ENCODE assay signal across 8 mouse cellular contexts in the genomic region with DNA sequence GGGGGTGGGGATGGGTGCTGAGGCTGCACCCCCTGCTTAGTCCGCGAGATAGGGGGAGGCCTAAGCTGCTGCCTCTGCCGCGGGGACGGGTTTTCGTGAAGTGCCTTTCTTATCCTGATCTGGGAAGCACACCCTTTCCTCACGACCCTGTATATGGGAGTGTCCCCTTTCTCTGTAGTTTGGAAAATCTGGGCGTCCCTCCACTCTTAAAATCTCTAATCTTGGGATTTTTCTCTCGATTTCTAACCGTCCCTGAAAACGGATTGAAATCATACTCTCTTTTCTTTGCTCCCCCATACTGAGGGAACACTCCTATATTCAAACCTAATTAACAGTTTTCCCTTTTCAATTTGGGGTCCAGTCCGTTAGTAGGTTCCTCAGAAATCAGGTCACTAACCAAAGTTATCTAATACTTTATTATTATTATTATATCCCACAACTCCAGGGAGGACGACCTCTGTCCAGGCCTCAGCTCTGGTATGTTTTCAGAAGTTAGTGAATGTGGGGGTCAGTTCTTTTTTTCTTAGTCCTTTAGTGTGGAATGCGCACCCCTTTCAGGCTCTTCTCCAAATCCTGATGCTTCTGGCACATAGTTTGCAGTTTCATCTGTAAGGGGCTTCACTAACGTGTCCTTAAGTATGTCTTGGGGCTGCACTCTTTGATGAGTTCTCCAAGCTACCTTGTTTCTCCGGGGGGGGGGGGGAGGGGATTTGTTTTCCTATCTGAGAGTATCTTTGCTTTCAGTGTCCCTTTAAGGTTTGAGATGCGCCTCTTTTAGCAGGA. TPM values are rescaled to one million over a fixed set of nuclear protein-coding genes. Genes with fewer than 3 reads are reported as not detected.
DNase-seq lines count a peak whose midpoint lies in the region; ATAC-seq and TF ChIP-seq lines count a peak whose summit lies in the region.

No protein-coding gene starts in this region.

- H3K27me3 ChIP-seq in cerebellum, adult 2 months (ENCODE audit: control insufficient read depth, insufficient read depth, low read length), result no peaks in the 10 kb centered on the region
- no peaks in the 10 kb centered on the region for H3K27me3 ChIP-seq in testis, adult 2 months (ENCODE audit: control insufficient read depth, insufficient read depth, low read length)
- H3K27me3 ChIP-seq in liver, embryonic 13.5 days, result no peaks in the 10 kb centered on the region

- TF ChIP-seq CTCF in cerebellum, adult 2 months (IDR thresholded peaks at IDR 0.05; ENCODE audit: borderline replicate concordance, insufficient read depth, low read depth, low read length), result no peak
- TF ChIP-seq CTCF in testis, adult 2 months (IDR thresholded peaks at IDR 0.05; ENCODE audit: control insufficient read depth, insufficient read depth, insufficient replicate concordance, low read depth, low read length), result no peak

- H3K9me3 ChIP-seq in liver, embryonic 13.5 days (replicated peaks), result no peaks in the 10 kb centered on the region

- no peak for ATAC-seq in liver, embryonic 13.5 days (ENCODE audit: low read depth)

- H3K9ac ChIP-seq in liver, embryonic 13.5 days, result peak overlapping the region; percentile 85

- H3K4me2 ChIP-seq in liver, embryonic 13.5 days, result peak overlapping the region; percentile 92

- no peaks in the 10 kb centered on the region; the same call in 1 of the 2 replicates for H3K4me1 ChIP-seq in cerebellum, adult 2 months (ENCODE audit: control insufficient read depth, insufficient read depth, low read length)
- peaks cover 7% of the 10 kb centered on the region; the same call in 1 of the 2 replicates for H3K4me1 ChIP-seq in testis, adult 2 months (ENCODE audit: control insufficient read depth, insufficient read depth, low read length)
- H3K4me1 ChIP-seq in liver, embryonic 13.5 days (replicated peaks), result peaks cover 45% of the 10 kb centered on the region

- 3% methylated on average over 17 of the region's 17 CpGs for WGBS in cerebellum, adult 2 months
- WGBS in liver, embryonic 13.5 days (ENCODE audit: insufficient replicate concordance), result 6% methylated on average over 17 of the region's 17 CpGs

- peak overlapping the region; percentile 92 for H3K4me3 ChIP-seq in cerebellum, adult 2 months (replicated peaks; ENCODE audit: insufficient read depth, low read depth, low read length)
- peak overlapping the region; percentile 96 for H3K4me3 ChIP-seq in testis, adult 2 months (ENCODE audit: control insufficient read depth, low read depth, low read length)
- H3K4me3 ChIP-seq in liver, embryonic 13.5 days (replicated peaks), result peak overlapping the region; percentile 73

- no peak for DNase-seq in cerebellum, adult 2 months
- DNase-seq in cerebellum, postnatal 4 days (ENCODE audit: low spot score in 2 of 2), result no peak
- no peak for DNase-seq in testis, postnatal 14 days (ENCODE audit: low spot score)
- no peak for DNase-seq in liver, embryonic 13.5 days
- no peak for DNase-seq in adrenal gland, adult 2 months
- no peak for DNase-seq in retina, embryonic 14.5 days (ENCODE audit: low spot score)
- DNase-seq in cerebellum, postnatal 36 days, result no peak

- no peak overlapping the region; the same call in 1 of the 2 replicates for H3K27ac ChIP-seq in cerebellum, adult 2 months (ENCODE audit: insufficient read depth, low read length)
- peak overlapping the region; percentile 92 for H3K27ac ChIP-seq in testis, adult 2 months (ENCODE audit: control insufficient read depth, insufficient read depth, low read depth, low read length)
- H3K27ac ChIP-seq in liver, embryonic 13.5 days, result peak overlapping the region; percentile 94

- TF ChIP-seq POLR2A in cerebellum, adult 2 months (IDR thresholded peaks at IDR 0.05; ENCODE audit: borderline replicate concordance, insufficient read depth, low read length), result no peak
- TF ChIP-seq POLR2A in testis, adult 2 months (IDR thresholded peaks at IDR 0.05; ENCODE audit: control insufficient read depth, low read depth, low read length), result no peak; the same call in 1 of the 2 replicates

- H3K36me3 ChIP-seq in testis, adult 2 months (ENCODE audit: control insufficient read depth, insufficient read depth, low read length), result no peaks in the 10 kb centered on the region; the same call in 1 of the 2 replicates
- H3K36me3 ChIP-seq in liver, embryonic 13.5 days, result peaks cover 19% of the 10 kb centered on the region

RNA-seq across cellular contexts. Expression of a gene that starts 1.1 kb away (rescaled TPM):
- polyA plus RNA-seq in cerebellum, adult 2 months (2012; rRNA removed), result 44.6 and 48.3 TPM in 2 replicates
- polyA plus RNA-seq in testis, adult 2 months (2012; rRNA removed), result 11.2 and 12.0 TPM in 2 replicates
- polyA plus RNA-seq in liver, embryonic 13.5 days (2015; fragmentation: Nextera tagmentation; extraction: Ambion mirVana), result 16.5 and 19.8 TPM in 2 replicates
- 10 to 100 TPM; 37.8 to 44.5 TPM for total RNA-seq in adrenal gland, adult 2 months (2021)
- 18.1 and 18.8 TPM in 2 replicates for polyA plus RNA-seq in adrenal gland, adult 2 months (2012; rRNA removed)

RNA-seq across cellular contexts. Expression of a gene that starts 17.3 kb away (rescaled TPM):
- polyA plus RNA-seq in cerebellum, adult 2 months (2012; rRNA removed), result 144 and 145 TPM in 2 replicates
- 19.3 and 27.9 TPM in 2 replicates for polyA plus RNA-seq in testis, adult 2 months (2012; rRNA removed)
- polyA plus RNA-seq in liver, embryonic 13.5 days (2015; fragmentation: Nextera tagmentation; extraction: Ambion mirVana), result 276 and 316 TPM in 2 replicates
- 100 to 1,000 TPM; 269 to 386 TPM for total RNA-seq in adrenal gland, adult 2 months (2021)
- polyA plus RNA-seq in adrenal gland, adult 2 months (2012; rRNA removed), result 89.7 and 94.8 TPM in 2 replicates

RNA-seq across cellular contexts. Expression of a gene that starts 53.3 kb away (rescaled TPM):
- polyA plus RNA-seq in cerebellum, adult 2 months (2012; rRNA removed), result 67.5 and 71.7 TPM in 2 replicates
- 42.0 and 42.8 TPM in 2 replicates for polyA plus RNA-seq in testis, adult 2 months (2012; rRNA removed)
- 65.0 and 70.9 TPM in 2 replicates for polyA plus RNA-seq in liver, embryonic 13.5 days (2015; fragmentation: Nextera tagmentation; extraction: Ambion mirVana)
- total RNA-seq in adrenal gland, adult 2 months (2021), result 10 to 100 TPM; 76.7 to 90.3 TPM
- polyA plus RNA-seq in adrenal gland, adult 2 months (2012; rRNA removed), result 123 and 134 TPM in 2 replicates

RNA-seq across cellular contexts. Expression of a gene that starts 53.5 kb away (rescaled TPM):
- polyA plus RNA-seq in cerebellum, adult 2 months (2012; rRNA removed), result 245 and 250 TPM in 2 replicates
- polyA plus RNA-seq in testis, adult 2 months (2012; rRNA removed), result 79.6 and 105 TPM in 2 replicates
- 254 and 270 TPM in 2 replicates for polyA plus RNA-seq in liver, embryonic 13.5 days (2015; fragmentation: Nextera tagmentation; extraction: Ambion mirVana)
- total RNA-seq in adrenal gland, adult 2 months (2021), result 100 to 1,000 TPM; 233 to 376 TPM
- polyA plus RNA-seq in adrenal gland, adult 2 months (2012; rRNA removed), result 407 and 417 TPM in 2 replicates
